Mouse (Mus musculus) cerebellum, adult 9-11 months (tissue): ENCODE data around the gene Rnase13.
A peak's percentile ranks its signal among the peaks of the same experiment; 100 is the strongest.
"Not testable (repeated sequence)": the region's sequence is repeated elsewhere in the genome, so short reads cannot be mapped to it uniquely, and the experiment has no call there.

Experiments used
- DNase-seq: peaks from one replicate; pipeline ENCODE4 v3.0.0; 2022

The Rnase13 gene

GRCm38 (mm10) chr14:51922571-51922865, at the start of gene Rnase13:
Rnase13 (minus strand) TSS chr14:51922773.
- DNase-seq = no peak

GRCm38 (mm10) chr14:51967400-51967799, 44.8 kb upstream of the Rnase13 start:
- no peak for DNase-seq

- DNase-seq = no peak
Measured at GRCm38 (mm10) chr14:51960316-51960715, 37.7 kb upstream of the Rnase13 start.

GRCm38 (mm10) chr14:51943336-51943735, 20.8 kb upstream of the Rnase13 start:
- DNase-seq = no peak

- no peak for DNase-seq
Measured at GRCm38 (mm10) chr14:51942236-51942635, 19.7 kb upstream of the Rnase13 start.

GRCm38 (mm10) chr14:51941577-51941976, 19.0 kb upstream of the Rnase13 start:
- DNase-seq = no peak

- DNase-seq = no peak
Measured at GRCm38 (mm10) chr14:51940944-51941560, 18.5 kb upstream of the Rnase13 start.

- no peak for DNase-seq
Measured at GRCm38 (mm10) chr14:51939005-51939404, 16.4 kb upstream of the Rnase13 start.

- DNase-seq = no peak
Measured at GRCm38 (mm10) chr14:51932092-51933020, 9.8 kb upstream of the Rnase13 start.

GRCm38 (mm10) chr14:51930824-51931223, 8.3 kb upstream of the Rnase13 start:
- DNase-seq = peak; percentile 37

- DNase-seq = no peak
Measured at GRCm38 (mm10) chr14:51929968-51930367, 7.4 kb upstream of the Rnase13 start.

GRCm38 (mm10) chr14:51929309-51929943, 6.9 kb upstream of the Rnase13 start:
- peak; percentile 28 for DNase-seq

- DNase-seq = not testable (repeated sequence)
Measured at GRCm38 (mm10) chr14:51926930-51927329, 4.4 kb upstream of the Rnase13 start.

- no peak for DNase-seq
Measured at GRCm38 (mm10) chr14:51923492-51923891, 919 bp upstream of the Rnase13 start.

GRCm38 (mm10) chr14:51922910-51923309, 337 bp upstream of the Rnase13 start:
- DNase-seq = no peak

GRCm38 (mm10) chr14:51921759-51922570, 608 bp downstream of the Rnase13 start:
- peak; percentile 53 for DNase-seq

- no peak for DNase-seq
Measured at GRCm38 (mm10) chr14:51918966-51919365, 3.6 kb downstream of the Rnase13 start.

- DNase-seq = no peak
Measured at GRCm38 (mm10) chr14:51918125-51918524, 4.4 kb downstream of the Rnase13 start, which contains the start of gene Tppp2. Tppp2 (plus strand) TSS chr14:51918425.

GRCm38 (mm10) chr14:51916539-51916938, 6.0 kb downstream of the Rnase13 start:
- DNase-seq = no peak

GRCm38 (mm10) chr14:51915030-51915429, 7.5 kb downstream of the Rnase13 start:
- no peak for DNase-seq

GRCm38 (mm10) chr14:51913960-51914762, 8.4 kb downstream of the Rnase13 start, which contains the start of gene Ndrg2:
Ndrg2 (minus strand) TSS chr14:51914158.
- peak; percentile 78 for DNase-seq
